Mouse (Mus musculus) heart, postnatal 14 days (tissue): ENCODE measurements at regions not wholly inside any gene's neighbourhood (a gene's known extent, or its start where the extent isn't known, plus 50 kb on each side); places are given as distances from the start of the nearest gene placed in this dataset.

Experiments used
- DNase-seq, 2 experiments: peaks; one replicate each; pipeline ENCODE4 v3.0.0; 2021 to 2022
- intact Hi-C: fragments of 180-260 bp; cut with DNase I; formaldehyde crosslinking; loops from one replicate; pipeline ENCODE4 v1.15.1; 2025

DNA sequence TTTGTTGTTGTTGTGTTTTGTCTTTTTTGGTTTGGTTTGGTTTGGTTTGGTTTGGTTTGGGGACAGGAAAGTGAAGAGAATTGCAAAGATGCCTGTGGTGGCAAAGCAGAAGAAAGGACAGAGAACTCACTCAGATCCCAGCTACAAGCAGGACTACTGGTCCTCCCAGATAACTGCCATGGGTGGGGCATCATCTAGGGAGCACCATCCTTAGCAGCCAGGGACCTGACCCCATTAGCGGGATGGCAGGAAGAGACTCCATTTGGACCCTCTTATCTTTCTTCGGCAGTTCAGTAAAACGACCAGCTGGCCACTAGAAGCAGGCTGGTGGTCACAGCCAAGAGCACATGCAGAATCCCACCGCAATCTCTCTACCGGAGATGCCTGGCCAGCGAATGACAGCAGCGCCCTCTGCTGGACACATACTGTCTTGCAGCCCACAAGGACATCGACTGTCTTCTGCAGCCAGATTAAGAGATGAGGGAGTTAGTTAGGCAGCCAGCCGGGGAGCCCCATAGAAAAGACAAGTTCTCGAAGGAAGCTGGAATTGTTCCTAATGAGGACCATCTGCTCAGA lies 119.8 kb downstream of the Gm9195 start:
- peak; percentile 64 to 82 for DNase-seq
- intact Hi-C loops: loop anchor here (5.0 kb wide), 1 partner anchor 1589 kb away; no protein-coding TSS in a partner anchor

DNA sequence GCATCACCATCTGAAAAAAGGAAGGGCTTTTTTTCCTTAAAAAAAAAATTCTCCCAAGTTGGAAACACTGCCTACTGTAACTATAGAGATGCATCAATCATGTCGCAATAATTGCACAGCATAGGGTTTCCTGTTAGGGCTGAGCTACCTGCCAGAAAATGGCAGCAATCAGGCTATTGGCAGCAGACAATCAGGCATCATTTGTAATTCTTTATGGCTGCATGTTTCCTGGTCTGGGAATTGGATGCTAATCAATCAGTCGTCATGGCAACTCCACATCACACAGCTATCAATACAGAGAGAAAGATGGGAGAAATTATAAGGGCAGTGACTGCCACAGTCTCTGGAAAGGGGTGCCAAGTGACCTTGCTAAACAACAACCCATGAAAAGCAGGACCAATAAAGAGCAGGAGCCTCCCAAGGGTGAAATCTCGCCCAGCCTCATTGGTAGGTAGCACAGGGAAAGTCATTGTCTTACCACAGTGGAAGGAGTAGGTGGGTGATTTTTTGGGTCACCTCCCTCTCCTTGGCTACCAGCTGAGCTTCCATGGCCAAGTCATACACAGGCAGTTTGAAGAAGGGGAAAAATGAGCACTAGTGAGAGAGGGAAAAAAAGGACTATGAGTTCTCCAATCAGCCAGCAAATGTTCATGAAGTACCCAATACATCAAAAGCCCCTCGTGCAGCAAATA lies 130.7 kb downstream of the Gm9195 start:
- no peak for DNase-seq
- intact Hi-C loops: no loop called here

- DNase-seq: no peak
- intact Hi-C loops: no loop called here
Measured at GRCm38 (mm10) chr14:72360181-72360580, 131.5 kb downstream of the Gm9195 start.

DNA sequence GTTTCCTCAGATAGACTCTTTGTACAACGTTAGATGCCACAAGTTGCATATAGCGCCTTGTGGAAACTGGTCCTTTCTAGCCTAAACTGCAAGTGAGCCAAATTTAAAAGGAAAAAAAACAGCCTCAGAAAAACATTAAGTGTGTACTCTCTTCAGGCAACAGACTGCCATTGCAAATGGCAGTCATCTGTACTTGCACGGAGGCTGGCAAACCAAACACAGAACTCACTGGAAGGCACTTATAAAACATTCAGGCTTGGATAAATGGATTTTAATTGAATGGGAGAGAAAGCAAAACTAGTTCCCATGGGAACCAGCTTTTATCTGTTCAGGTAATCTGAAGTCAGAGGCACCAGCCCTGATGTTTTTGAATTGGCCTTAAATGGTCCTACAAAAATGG lies 133.7 kb downstream of the Gm9195 start:
- DNase-seq: no peak
- intact Hi-C loops: no loop called here

DNA sequence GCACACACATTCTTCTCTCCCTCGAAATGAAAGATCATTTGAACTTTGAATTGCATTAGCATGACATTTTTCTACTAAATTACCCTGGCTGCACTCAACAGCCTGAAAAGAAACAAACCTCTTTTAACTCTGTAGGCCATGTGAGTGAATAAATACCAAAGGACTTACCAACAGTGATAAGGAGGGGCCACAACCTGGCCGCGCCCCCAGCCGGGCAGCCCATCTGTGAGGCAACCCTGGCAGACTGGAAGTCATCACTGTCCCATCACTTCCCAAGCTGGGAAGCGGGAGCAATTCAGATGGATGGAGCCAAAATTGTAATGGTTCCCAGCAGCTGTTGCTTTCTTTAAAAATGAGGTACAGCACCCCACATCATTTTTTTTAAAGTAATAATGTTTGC lies 149.5 kb downstream of the Gm9195 start:
- no peak for DNase-seq
- intact Hi-C loops: no loop called here

DNA sequence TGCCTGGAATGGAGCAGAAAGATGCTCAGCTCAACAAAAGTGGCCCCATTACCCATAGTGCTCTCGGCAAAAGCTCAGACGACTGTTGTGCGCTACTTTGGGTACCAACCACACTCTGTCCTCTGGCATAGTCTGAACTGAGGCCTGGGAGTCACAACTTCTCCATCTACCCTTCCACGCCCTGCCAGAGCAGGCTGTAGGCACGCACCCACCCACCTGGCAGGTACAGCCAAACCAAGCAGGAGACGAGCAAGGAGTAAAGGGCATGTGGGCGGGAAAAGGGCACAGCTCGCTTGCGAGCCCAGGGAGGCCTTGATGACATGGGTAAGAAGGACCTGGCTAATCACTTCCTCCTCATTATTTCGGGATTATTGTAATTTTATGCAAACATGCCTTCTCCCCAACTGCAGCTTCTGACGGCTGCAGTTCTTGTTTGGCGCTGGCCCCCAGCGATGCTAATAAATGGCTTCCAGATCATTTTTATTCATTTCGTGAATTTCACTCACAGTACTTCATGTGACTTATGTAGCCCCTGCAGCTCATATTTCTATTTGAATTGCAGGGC lies 150.0 kb downstream of the Gm9195 start:
- no peak for DNase-seq
- intact Hi-C loops: no loop called here

DNA sequence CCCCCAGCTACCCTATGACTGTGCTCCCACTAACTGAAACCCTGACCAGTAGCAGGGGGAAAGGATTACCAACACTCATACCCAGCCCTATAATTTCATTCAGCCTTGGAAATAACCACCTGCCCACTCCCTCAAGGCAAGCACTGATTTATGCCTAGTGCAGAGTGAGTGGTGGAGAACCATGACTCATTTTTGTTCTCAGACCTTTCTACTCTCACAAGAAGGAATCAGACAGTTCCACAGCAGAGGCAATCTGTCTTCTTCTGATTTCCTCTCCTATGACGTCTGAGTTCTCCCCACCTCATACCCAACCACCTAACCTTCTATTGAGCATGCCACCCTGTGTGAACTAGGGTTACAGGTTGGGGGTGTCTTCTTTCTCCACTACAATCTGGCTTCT lies 153.6 kb downstream of the Gm9195 start:
- intact Hi-C loops: no loop called here
- no peak for DNase-seq

DNA sequence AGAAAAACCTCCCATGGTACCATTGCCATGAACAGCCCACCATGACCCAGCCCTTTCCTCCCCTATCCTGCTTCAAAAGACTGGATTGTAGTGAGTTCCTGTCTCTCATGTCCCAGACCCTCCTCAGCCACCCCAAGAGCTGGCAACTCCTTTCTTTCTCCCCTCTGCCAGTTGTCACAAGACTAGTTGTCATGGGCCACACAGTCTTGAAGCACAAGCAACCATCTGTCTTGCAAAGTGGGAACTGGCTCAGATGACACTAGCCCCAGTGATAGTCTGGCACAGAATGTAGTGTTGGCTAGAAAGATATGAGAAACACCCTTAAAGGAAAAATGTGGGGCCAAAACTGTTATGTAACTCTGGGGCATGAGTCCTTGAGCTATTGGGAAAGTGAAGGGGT lies 187.8 kb downstream of the Gm9195 start:
- DNase-seq: no peak
- intact Hi-C loops: no loop called here

- peak; percentile 18 to 51 for DNase-seq
- intact Hi-C loops: no loop called here
Measured at GRCm38 (mm10) chr14:72300026-72300425, 191.6 kb downstream of the Gm9195 start.

GRCm38 (mm10) chr14:72294631-72295030 lies 197.0 kb downstream of the Gm9195 start:
- intact Hi-C loops: loop anchor here (2.0 to 10.0 kb wide), 4 partner anchors 267 to 1610 kb away; no protein-coding TSS in a partner anchor
- DNase-seq: no peak

GRCm38 (mm10) chr14:72293677-72294387 lies 197.8 kb downstream of the Gm9195 start:
- intact Hi-C loops: loop anchor here (2.0 to 10.0 kb wide), 4 partner anchors 267 to 1609 kb away; no protein-coding TSS in a partner anchor

GRCm38 (mm10) chr14:72292656-72293299 lies 198.9 kb downstream of the Gm9195 start:
- DNase-seq: peak; percentile 8 to 9
- intact Hi-C loops: loop anchor here (5.0 to 10.0 kb wide), 3 partner anchors 265 to 1608 kb away; no protein-coding TSS in a partner anchor

More at GRCm38 (mm10) chr14:72293677-72294387, 197.8 kb downstream of the Gm9195 start:
- no peak for DNase-seq

DNA sequence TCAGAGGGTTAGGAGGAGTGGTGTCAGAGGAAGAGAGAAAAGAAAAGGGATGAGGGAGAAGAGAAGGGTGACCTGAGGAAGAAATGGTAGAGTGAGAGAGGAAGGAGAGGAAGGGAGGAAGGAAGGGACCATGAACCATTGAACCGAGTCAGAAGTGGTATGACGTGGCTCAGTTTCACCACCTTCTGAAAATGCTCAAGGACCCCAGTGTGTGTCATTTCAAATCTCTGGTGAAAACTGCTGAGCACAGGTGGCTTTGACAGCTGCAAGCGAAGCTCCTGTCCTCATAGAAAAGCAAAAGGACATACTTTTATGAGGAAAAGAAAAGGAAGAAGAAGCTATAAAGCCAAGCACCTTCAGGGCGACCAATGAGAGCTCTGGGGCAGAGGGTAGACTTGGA lies 214.3 kb downstream of the Gm9195 start:
- intact Hi-C loops: no loop called here
- no peak for DNase-seq

DNA sequence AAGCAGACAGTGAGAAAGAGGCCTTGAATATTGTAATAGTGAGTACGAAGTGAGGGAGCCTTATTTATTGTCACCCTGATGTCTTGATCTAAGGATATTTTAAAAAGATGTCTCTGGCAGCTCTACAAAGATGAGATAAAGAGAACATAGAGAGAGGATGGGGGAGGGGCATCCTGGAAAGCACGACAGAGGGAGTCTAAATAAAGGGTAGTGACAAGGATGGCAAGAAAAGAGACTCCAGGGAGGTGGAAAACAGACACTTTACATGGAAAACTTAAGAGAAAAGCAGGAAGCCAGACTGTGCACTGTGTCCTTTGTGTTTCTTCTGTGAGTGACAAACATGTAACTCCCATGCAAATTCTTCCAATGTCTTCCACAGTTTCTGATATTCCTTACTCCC lies 232.4 kb downstream of the Gm9195 start:
- intact Hi-C loops: no loop called here
- DNase-seq: no peak

DNA sequence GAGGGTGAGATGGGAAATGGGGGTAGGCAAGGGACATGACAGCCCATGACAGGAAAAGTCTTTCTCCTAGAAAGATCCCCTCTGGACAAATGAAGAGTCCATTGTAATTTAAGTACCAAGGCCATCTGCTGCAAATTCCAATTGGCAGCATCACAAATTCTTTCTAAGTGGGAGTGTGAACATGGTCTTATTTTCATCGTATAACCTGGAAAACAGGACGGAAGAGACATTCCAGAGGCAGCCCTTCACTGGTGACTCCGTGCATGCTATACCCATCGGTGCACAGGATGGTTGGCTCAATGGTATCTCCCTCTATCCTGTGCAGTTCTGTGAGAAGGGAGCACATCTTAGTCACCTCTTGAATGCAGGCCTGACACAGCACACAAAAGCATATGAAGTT lies 249.8 kb downstream of the Gm9195 start:
- intact Hi-C loops: no loop called here
- no peak for DNase-seq

DNA sequence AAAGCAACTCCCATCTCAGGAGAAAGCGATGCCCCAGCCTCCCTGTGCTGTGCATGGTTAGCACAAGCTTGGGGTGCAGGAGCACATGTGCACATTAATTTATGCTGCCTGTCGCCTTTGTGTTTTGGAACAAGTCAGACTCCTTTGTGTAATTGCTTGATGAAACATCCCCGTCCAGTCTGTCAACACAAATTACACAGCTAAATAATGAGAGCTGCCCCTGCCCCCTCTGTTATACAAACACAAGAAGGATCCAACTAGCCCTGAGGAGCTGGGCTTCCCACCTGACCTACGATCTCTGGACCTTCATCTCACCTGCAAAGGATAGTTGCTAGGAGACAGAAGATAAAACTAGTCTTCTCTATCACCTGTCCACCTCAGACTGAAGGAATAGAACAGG lies 251.4 kb downstream of the Gm9195 start:
- intact Hi-C loops: no loop called here
- no peak for DNase-seq

- intact Hi-C loops: no loop called here
- DNase-seq: no peak
Measured at GRCm38 (mm10) chr14:72238344-72238743, 253.3 kb downstream of the Gm9195 start.

DNA sequence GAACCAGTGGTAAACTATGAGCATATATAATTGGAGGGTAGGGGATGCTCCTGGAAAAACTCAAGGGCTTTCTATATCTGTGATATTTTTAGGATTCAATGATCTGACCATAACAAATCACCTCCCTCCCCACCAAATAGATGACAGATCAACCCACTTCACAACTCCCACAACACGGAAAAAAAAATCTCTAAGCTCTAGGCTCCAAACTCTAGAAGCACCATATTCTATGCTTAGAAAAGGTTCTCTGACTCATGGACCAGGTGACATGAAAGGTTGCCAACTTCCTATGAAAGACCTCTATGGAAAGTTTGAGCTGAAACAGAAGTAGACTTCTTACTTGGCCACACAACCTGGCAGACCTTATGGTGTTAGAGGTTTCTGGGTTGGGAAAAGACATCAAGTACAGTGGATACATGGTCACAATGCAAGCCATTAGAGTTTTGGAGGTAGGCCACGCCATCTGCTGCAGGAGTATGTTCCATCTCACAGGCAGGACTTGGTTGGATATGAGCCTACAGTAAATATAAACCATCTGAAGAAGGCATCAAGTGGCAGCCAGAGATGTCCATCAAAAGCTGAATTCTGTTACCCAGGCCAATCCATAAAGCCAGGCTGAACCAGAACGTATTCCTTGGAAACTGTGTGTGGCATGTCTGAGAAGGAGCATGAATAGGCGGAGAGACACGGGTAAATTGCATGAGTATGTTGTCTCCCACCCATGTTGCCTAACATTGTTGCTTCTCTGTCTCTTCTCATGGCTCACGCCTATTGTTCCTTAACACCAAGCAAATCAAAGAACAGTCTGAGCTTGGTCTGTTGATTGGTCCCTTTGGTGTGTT lies 257.2 kb downstream of the Gm9195 start:
- intact Hi-C loops: no loop called here
- DNase-seq: no peak

GRCm38 (mm10) chr14:72227853-72228252 lies 263.8 kb downstream of the Gm9195 start:
- no peak for DNase-seq
- intact Hi-C loops: no loop called here

DNA sequence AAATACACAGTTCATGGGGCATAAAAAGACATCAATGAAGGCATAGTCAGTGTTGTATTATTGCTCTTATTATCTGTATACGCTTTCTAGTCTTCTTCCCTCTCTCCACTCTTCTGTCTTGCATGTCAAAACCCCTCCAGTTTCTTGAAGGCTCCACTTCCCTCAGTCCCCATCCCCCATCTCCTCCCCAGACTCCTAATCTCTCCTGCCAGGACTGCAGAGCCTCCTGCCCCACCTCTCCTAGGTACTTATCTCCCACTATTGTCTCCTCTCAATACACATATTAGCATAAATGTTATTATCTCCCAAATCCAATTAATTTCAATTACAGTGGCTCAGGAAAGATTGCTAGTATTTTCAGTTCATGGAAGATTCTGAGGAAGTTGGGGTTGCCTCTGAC lies 264.2 kb downstream of the Gm9195 start:
- intact Hi-C loops: no loop called here
- DNase-seq: no peak
